Comparison of ENCODE assay signal across 8 mouse cellular contexts in genomic region chr9:62749666-62750065, GRCm38 (mm10).
DNase-seq lines count a peak whose midpoint lies in the region; ATAC-seq lines count a peak whose summit lies in the region.
"Had no signal": no experiment of that assay in that cellular context is flagged by ENCODE, and none has a peak within 500 bp of the region (broad histone marks: within the 10 kb centered on the region; RNA-seq: fewer than 3 reads in every experiment).

No protein-coding gene starts in this region.

- DNase-seq in left cerebral cortex, postnatal 4 days, result peak; percentile 27
- no peak for DNase-seq in left cerebral cortex, postnatal 25 days (ENCODE audit: low spot score in 2 of 2)
- DNase-seq in gastrocnemius, postnatal 25 days, result peak; percentile 47
- DNase-seq in heart, postnatal 4 days, result peak; percentile 31
- DNase-seq in lung, postnatal 36 days, result peak; percentile 72
- DNase-seq in hindbrain, embryonic 11.5 days (ENCODE audit: low spot score), result no peak
- DNase-seq in adrenal gland, adult 18-20 months (ENCODE audit: low spot score in 2 of 2), result no peak
- DNase-seq: cerebellum, adult 11 months had no signal

- 60% methylated on average over 6 of the region's 6 CpGs for WGBS in hindbrain, embryonic 11.5 days

- H3K9ac ChIP-seq in hindbrain, embryonic 11.5 days (ENCODE audit: low read depth, low read length), result no peak overlapping the region

- intact Hi-C loops in left cerebral cortex, postnatal 4 days (cut with DNase I), result no loop called here
- intact Hi-C loops in left cerebral cortex, postnatal 25 days (cut with DNase I), result no loop called here

- H3K4me2 ChIP-seq in hindbrain, embryonic 11.5 days (replicated peaks; ENCODE audit: low read depth, low read length), result no peak overlapping the region

- no peak overlapping the region for H3K27ac ChIP-seq in hindbrain, embryonic 11.5 days (ENCODE audit: low read depth, low read length)

- H3K4me1 ChIP-seq in hindbrain, embryonic 11.5 days (replicated peaks; ENCODE audit: control insufficient read depth, insufficient read depth, low read length), result no peaks in the 10 kb centered on the region

- no peaks in the 10 kb centered on the region for H3K27me3 ChIP-seq in hindbrain, embryonic 11.5 days (ENCODE audit: control insufficient read depth, insufficient read depth, low read length)

- no peak overlapping the region for H3K4me3 ChIP-seq in hindbrain, embryonic 11.5 days (ENCODE audit: low read depth, low read length)

- ATAC-seq in hindbrain, embryonic 11.5 days (ENCODE audit: low FRiP score), result no peak

- H3K36me3 ChIP-seq in hindbrain, embryonic 11.5 days (ENCODE audit: control insufficient read depth, insufficient read depth, low read length), result no peaks in the 10 kb centered on the region

- H3K9me3 ChIP-seq in hindbrain, embryonic 11.5 days (ENCODE audit: control insufficient read depth, low read length), result no peaks in the 10 kb centered on the region

Comparison
In these comparisons a context has a peak if more than half of its experiments do, and no peak if none do; other contexts are left out.
1. DNase-seq: peak in left cerebral cortex, postnatal 4 days (single experiment), gastrocnemius, postnatal 25 days (single experiment), heart, postnatal 4 days (single experiment) and lung, postnatal 36 days (single experiment); none in left cerebral cortex, postnatal 25 days (0 of 2), hindbrain, embryonic 11.5 days (single experiment) and adrenal gland, adult 18-20 months (0 of 2).